Mouse (Mus musculus): ENCODE measurements around the gene Trpc1. TPM values are rescaled to one million over a fixed set of nuclear protein-coding genes. Genes with fewer than 3 reads are reported as not detected.

Gene Trpc1
- total RNA-seq, 2 experiments from 2014 or later = 41.0 to 48.0 TPM

DNA sequence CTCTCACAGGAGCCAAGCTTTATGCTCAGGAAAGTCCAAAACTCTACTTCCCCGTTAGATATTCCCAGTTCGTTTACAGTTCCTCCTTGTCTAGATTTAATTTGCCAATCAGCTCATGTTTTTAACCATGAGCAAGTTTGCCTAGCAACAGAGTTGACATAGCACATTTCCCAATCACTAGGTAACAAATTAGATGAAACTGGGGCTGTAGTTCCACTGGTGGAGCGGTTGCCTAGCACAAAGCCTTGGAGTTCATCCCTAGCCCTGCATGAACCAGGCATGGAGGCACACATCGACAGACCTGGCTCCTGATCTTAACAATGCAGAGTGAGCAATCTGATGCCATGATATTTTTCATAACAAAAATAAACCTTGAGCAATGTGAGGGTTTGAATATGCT is 50.9 kb downstream of the Trpc1 start:
- no peak for DNase-seq (ENCODE audit: extremely low spot score in 1 of 2, low spot score in 1 of 2)

GRCm38 (mm10) chr9:95697808-95698207 is 52.4 kb downstream of the Trpc1 start:
- peak in 1 of 2 experiments; percentile 56 for DNase-seq (ENCODE audit: extremely low spot score in 1 of 2, low spot score in 1 of 2)

DNA sequence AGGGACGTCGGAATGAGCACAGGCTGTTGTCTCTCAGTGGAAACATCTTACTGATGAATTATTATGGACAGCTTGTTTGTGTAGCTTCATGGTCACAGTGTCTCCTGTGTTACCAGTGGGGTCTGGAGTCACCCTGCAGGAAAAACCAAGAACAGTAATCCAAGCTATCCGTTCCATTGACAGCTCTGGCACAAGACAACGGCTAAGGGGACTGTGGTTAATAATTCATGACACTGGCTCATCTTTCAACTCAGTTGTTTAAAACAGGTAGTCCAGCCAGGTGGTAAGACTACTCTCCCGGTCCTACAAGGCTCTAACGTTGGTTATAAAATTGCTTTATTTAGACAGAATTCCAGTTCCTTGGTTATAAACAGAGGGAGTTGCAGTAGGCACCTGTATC is 53.6 kb downstream of the Trpc1 start:
- DNase-seq (ENCODE audit: extremely low spot score in 1 of 2, low spot score in 1 of 2) = no peak

- DNase-seq (ENCODE audit: extremely low spot score in 1 of 2, low spot score in 1 of 2) = no peak
Observed at GRCm38 (mm10) chr9:95695023-95695422, 55.2 kb downstream of the Trpc1 start.

GRCm38 (mm10) chr9:95694526-95694925 is 55.6 kb downstream of the Trpc1 start:
- no peak for DNase-seq (ENCODE audit: extremely low spot score in 1 of 2, low spot score in 1 of 2)

- DNase-seq (ENCODE audit: extremely low spot score in 1 of 2, low spot score in 1 of 2) = no peak
Observed at GRCm38 (mm10) chr9:95693528-95694100, 56.6 kb downstream of the Trpc1 start.

- no peak for DNase-seq (ENCODE audit: extremely low spot score in 1 of 2, low spot score in 1 of 2)
Observed at GRCm38 (mm10) chr9:95692823-95693222, 57.4 kb downstream of the Trpc1 start.

DNA sequence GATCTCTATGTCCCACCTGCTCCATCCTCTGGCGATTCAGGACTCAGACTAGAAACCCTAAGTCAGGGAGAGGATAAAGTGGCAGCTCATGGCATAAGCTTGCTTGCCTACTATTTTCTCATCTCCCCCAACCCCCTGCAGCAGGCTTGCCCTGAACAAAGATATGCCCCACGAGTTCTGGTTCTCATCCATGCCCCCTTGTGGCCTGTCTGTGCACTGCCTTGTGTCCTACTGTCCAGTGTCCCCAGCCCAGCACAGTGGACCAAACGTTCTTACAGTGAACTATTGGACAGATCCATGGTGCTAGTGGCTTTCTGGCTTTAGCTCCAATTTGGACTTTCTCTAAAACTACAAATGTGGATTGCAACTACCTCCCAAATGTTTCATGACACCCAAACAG is 62.1 kb downstream of the Trpc1 start:
- peak in 1 of 2 experiments; percentile 51 for DNase-seq (ENCODE audit: extremely low spot score in 1 of 2, low spot score in 1 of 2)

DNA sequence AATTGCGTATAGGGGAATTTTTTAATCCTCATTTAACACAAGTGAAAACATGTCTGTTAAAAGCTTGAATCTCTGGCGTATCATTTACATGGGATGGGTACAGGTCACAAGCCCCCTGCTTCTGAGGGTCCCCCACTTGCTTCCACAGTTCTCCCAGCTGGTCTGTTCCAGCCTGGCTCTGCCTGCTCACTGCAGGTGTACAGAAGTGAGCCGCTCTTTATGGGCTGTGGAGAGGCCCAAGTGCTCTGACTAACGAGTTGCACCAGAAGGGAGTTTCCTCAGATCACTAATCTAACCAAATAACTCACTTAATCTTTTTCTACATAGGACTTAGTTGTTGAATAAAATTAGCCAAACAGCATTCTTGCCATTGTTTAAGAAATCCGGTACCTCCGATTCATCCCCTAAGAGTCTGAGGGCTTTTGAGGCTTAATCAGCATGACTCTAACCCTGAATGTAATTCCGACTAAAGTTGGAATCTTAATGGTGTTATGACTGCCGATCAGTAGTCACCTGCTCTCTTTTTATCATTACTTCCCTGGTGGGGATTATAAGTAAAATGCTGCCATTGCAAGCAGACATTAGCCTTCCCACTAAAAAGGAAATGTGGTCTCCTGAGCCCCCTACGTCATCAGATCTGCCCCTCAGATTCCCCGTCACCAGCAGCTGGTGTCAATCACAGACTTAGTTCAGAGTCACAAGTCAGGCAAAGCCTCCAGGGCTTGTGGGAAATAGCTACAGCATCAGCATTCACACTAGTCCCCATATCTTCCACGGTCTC is 64.3 kb downstream of the Trpc1 start:
- no peak for DNase-seq (ENCODE audit: extremely low spot score in 1 of 2, low spot score in 1 of 2)

DNA sequence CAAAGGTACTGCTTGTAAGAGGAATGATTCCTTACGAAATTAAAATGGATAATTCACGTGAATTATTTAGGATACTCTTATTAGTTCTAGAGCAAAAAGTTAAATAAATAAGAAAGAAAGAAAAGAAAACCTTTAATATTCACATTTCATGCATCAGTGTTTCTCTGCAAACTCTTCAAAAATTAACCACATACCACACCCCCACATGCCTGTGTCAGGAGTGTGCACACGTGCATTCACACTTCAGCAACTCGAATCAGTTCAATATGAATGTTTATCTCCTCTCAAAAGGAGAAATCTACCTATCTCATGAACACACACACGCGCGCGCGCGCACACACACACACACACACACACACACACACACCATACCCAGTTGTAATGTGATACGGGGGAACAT is 69.5 kb downstream of the Trpc1 start:
- DNase-seq (ENCODE audit: extremely low spot score in 1 of 2, low spot score in 1 of 2) = no peak

- DNase-seq (ENCODE audit: extremely low spot score in 1 of 2, low spot score in 1 of 2) = no peak
Observed at GRCm38 (mm10) chr9:95679966-95680365, 70.2 kb downstream of the Trpc1 start.

- DNase-seq (ENCODE audit: extremely low spot score in 1 of 2, low spot score in 1 of 2) = no peak
Observed at GRCm38 (mm10) chr9:95676021-95676420, 74.2 kb downstream of the Trpc1 start.

DNA sequence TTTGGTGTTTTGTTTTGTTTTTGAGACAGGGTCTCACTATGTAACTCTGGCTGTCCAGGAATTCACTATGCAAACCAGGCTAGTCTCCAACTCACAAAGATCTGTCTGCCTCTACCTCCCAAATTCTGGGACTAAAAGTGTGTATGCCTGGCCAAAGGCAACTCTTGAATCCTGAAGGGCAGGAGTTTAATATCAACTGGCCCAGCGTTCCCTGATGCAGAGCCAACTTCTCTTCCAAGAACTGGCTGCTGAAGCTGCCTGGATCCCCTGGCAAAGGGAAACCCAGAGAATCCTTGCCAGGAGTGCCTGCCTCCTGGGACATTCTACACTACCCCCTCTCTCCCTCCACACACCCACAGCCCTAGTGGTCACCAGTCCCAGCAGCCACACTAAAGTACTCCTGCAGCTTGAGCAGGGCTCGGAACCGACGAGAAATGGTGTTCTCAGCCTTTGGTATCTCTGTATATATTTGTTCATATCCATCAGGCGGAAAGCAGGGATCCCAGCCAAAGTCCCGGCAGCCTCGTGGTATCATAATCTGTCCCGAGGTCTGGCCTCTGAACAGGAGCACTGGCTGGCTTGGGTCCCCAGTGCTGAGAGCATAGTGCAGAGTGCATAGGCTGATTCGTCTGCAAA is 75.0 kb downstream of the Trpc1 start:
- peak; percentile 18 for DNase-seq (ENCODE audit: extremely low spot score in 1 of 2, low spot score in 1 of 2)

GRCm38 (mm10) chr9:95672760-95673159 is 77.4 kb downstream of the Trpc1 start:
- no peak for DNase-seq (ENCODE audit: extremely low spot score in 1 of 2, low spot score in 1 of 2)

DNA sequence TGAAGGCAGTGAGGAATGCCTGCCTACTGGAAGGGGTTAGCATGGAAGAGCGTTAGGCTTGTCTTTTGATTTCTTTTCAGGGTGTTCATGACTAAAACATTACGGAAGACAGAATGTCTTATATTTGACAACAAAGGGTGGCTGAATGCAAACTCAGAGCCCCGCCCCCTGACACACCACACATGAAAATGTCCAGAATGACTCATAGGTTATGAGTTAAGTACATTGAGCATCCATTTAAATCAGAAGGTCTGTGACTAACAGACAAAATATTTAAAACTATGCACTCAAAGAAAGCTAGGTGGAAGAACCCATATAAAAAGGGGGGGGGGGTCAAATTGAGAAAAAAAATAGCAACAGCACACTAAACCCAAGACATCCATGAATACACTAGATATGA is 77.8 kb downstream of the Trpc1 start:
- no peak for DNase-seq (ENCODE audit: extremely low spot score in 1 of 2, low spot score in 1 of 2)

DNA sequence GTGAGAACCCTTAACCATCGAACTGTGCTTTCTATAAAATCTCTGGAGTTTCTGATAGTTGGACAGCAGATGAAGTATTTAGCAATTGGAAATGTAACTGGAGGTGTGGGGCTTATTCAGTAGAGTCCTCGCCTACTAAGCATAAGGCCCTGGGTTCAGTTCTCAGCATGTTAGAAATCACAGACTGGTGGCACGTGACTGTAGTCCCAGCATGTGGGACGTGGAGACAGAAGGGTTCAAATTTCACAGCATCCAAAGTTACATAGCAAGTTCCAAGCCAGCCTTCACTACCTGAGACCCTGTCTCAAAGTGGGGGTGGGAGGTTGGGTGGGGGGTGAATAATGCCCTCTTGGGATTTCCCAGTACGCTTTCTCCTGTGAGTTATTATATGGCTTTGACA is 81.9 kb downstream of the Trpc1 start:
- DNase-seq (ENCODE audit: extremely low spot score in 1 of 2, low spot score in 1 of 2) = no peak

- DNase-seq (ENCODE audit: extremely low spot score in 1 of 2, low spot score in 1 of 2) = peak; percentile 13 to 39
Observed at GRCm38 (mm10) chr9:95667836-95668235, 82.3 kb downstream of the Trpc1 start.

DNA sequence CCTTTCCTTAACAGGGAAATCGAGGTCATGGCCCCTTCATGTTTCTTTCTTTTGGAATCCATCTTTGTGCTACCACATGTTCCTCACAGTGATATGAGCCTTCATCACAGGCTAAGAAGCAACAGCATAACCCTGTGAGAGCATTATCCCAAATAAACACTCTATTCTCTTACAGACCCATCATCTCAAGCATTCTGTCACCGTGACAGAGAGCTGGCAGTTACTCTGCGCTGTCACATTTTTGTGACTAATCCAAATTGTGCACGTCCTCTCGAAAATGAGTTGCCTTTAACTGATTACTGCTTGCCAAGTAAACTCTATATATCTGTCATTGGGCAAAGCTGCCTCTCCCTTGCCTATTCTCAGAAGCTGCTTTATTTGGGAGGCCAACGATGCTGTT is 84.3 kb downstream of the Trpc1 start:
- no peak for DNase-seq (ENCODE audit: extremely low spot score in 1 of 2, low spot score in 1 of 2)

DNA sequence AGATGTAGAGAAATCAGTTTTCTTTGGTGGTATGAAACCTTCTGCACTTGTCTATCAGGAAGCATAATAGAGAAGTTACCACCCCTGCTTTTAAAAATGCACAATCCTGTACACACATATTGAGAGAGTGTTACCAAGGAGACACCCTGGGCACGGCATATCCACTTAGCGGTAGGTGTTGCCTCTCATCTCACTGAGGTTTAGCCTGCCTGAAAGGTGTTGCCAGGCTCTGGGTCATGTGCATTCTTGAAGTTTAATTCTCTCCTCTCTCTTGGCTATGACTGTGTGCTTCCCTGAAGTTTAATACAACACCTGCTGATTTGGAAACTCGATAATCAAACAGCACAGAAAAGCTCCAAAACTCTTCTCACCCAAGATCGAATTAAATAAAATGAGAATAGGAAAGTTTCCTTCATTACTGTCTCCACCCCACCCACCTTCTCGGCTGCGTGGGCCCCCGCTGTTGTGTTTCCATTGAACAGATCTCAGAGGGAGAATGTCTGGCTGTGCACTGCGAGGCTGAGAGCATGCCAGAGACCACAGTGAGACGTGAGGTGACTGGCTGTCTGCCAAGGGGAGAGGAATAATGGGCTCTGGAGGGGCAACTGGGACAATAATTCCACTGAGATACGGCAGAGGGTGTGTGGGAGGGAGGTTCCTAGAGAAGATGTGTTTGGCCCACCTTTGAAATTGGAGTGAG is 85.7 kb downstream of the Trpc1 start:
- DNase-seq (ENCODE audit: extremely low spot score in 1 of 2, low spot score in 1 of 2) = peak in 1 of 2 experiments; percentile 35

GRCm38 (mm10) chr9:95657941-95658340 is 92.2 kb downstream of the Trpc1 start:
- DNase-seq (ENCODE audit: extremely low spot score in 1 of 2, low spot score in 1 of 2) = no peak
